Mouse (Mus musculus) ES-Bruce4 (cell line): ENCODE results near the gene Klra17. TPM values are rescaled to one million over a fixed set of nuclear protein-coding genes. Genes with fewer than 3 reads are reported as not detected.
"Not testable (repeated sequence)": the region's sequence is repeated elsewhere in the genome, so short reads cannot be mapped to it uniquely, and the experiment has no call there.

Experiments used
- H3K27ac ChIP-seq: 2 replicates; pipeline ENCODE4 v1.5.1; 2012; ENCODE audit warnings: low read length, inconsistent platforms; ENCODE audit not compliant: insufficient read depth
- H3K27me3 ChIP-seq: 2 replicates; pipeline ENCODE4 v1.6.1; 2012; ENCODE audit warnings: mild to moderate bottlenecking, low read length, inconsistent platforms; ENCODE audit not compliant: control insufficient read depth, poor library complexity, insufficient read depth, severe bottlenecking
- H3K36me3 ChIP-seq: 2 replicates; pipeline ENCODE4 v1.6.1; 2012; ENCODE audit warnings: inconsistent platforms, mild to moderate bottlenecking, low read length, moderate library complexity; ENCODE audit not compliant: control insufficient read depth, poor library complexity, insufficient read depth, severe bottlenecking
- H3K4me1 ChIP-seq: one replicate; pipeline ENCODE4 v1.8.1; 2011; ENCODE audit warnings: low read length; ENCODE audit not compliant: control insufficient read depth, insufficient read depth
- H3K4me3 ChIP-seq: 2 replicates; pipeline ENCODE4 v1.5.1; 2011; ENCODE audit warnings: low read depth, mild to moderate bottlenecking, low read length
- H3K9ac ChIP-seq: 2 replicates; pipeline ENCODE4 v1.6.1; 2012; ENCODE audit warnings: low read depth, mild to moderate bottlenecking, inconsistent platforms; ENCODE audit not compliant: poor library complexity, severe bottlenecking
- H3K9me3 ChIP-seq: replicated peaks from 2 replicates; pipeline ENCODE4 v1.6.1; 2012; ENCODE audit warnings: mild to moderate bottlenecking, low read length, inconsistent platforms; ENCODE audit not compliant: control insufficient read depth, poor library complexity, insufficient read depth, severe bottlenecking
- CTCF ChIP-seq: IDR thresholded peaks from one replicate; pipeline ENCODE4 v1.8.1; 2011; ENCODE audit warnings: low read depth, low read length
- EP300 ChIP-seq: IDR thresholded peaks from 2 replicates; pipeline ENCODE4 v1.6.1; 2011; ENCODE audit warnings: low read depth, low read length; ENCODE audit not compliant: insufficient read depth
- POLR2A ChIP-seq: IDR thresholded peaks from one replicate; pipeline ENCODE4 v1.8.1; 2011; ENCODE audit warnings: low read length; ENCODE audit not compliant: insufficient read depth
- polyA plus RNA-seq: library from polyadenylated mRNA; stranded (reverse); fragments of >200 nt; gene quantifications from 2 replicates; pipeline ENCODE4 v1.2.4, GENCODE M21; 2011; ENCODE audit warnings: low read depth; ENCODE audit not compliant: missing spikeins, insufficient read depth, insufficient read length

Klra17 gene
- polyA plus RNA-seq, 1 experiment: not detected

GRCm38 (mm10) chr6:129817731-129818130, 58.7 kb downstream of the Klra17 start:
- no peak overlapping the region for H3K9ac ChIP-seq
- no peak overlapping the region for H3K4me3 ChIP-seq
- no peak for TF ChIP-seq CTCF
- TF ChIP-seq POLR2A: no peak
- no peak for TF ChIP-seq EP300

GRCm38 (mm10) chr6:129784170-129784569, 92.3 kb downstream of the Klra17 start, which contains the start of gene Gm156:
Gene Gm156, minus strand, starts transcription at chr6:129784270.
- H3K4me3 ChIP-seq, H3K9ac ChIP-seq, H3K4me1 ChIP-seq, H3K27me3 ChIP-seq, H3K36me3 ChIP-seq, H3K9me3 ChIP-seq, H3K27ac ChIP-seq: not testable (repeated sequence)

More at GRCm38 (mm10) chr6:129817731-129818130, 58.7 kb downstream of the Klra17 start:
- no peaks in the 10 kb centered on the region for H3K36me3 ChIP-seq
- no peaks in the 10 kb centered on the region for H3K9me3 ChIP-seq
- no peak overlapping the region for H3K27ac ChIP-seq
- no peaks in the 10 kb centered on the region for H3K4me1 ChIP-seq
- no peaks in the 10 kb centered on the region for H3K27me3 ChIP-seq

Other genes starting within 250 kb of the Klra17 start
- not detected in 2 replicates for gene Klrc3, start 233.3 kb downstream of the Klra17 start, polyA plus RNA-seq
- gene Klrc2, start 216.0 kb downstream of the Klra17 start, polyA plus RNA-seq: not detected in 2 replicates
- gene Klrc1, start 197.7 kb downstream of the Klra17 start, polyA plus RNA-seq: not detected in 2 replicates
- not detected in 2 replicates for gene Klri1, start 159.5 kb downstream of the Klra17 start, polyA plus RNA-seq
- gene Klri2, start 136.2 kb downstream of the Klra17 start, polyA plus RNA-seq: not detected in 2 replicates
- gene Gm156, start 92.4 kb downstream of the Klra17 start, polyA plus RNA-seq: not detected in 2 replicates
- gene Gm17631, start 14.0 kb downstream of the Klra17 start, polyA plus RNA-seq: not detected in 2 replicates
- gene Klra5, start 41.0 kb upstream of the Klra17 start, polyA plus RNA-seq: not detected in 2 replicates
- not detected in 2 replicates for gene Klra6, start 150.3 kb upstream of the Klra17 start, polyA plus RNA-seq
- not detected in 2 replicates for gene Klra4, start 190.6 kb upstream of the Klra17 start, polyA plus RNA-seq